Mouse (Mus musculus) v-Abl transformed pro-B cells (cell line): ENCODE data around the gene Pcif1.
"Not testable (repeated sequence)": the region's sequence is repeated elsewhere in the genome, so short reads cannot be mapped to it uniquely, and the experiment has no call there.

Source experiments
- in situ Hi-C, 2 experiments: fragments of 400-800 bp; cut with MboI; formaldehyde crosslinking; loops; one replicate each; pipeline ENCODE4 v1.15.1; 2025; ENCODE audit not compliant: unreplicated experiment in 2 of 2

The Pcif1 gene

GRCm38 (mm10) chr2:164863411-164863810 is 15.7 kb upstream of the Pcif1 start:
- in situ Hi-C loops = not testable (repeated sequence)

- in situ Hi-C loops = no loop called here
Measured at GRCm38 (mm10) chr2:164864593-164864992, 14.5 kb upstream of the Pcif1 start.

GRCm38 (mm10) chr2:164866741-164867551 is 12.2 kb upstream of the Pcif1 start:
- in situ Hi-C loops = no loop called here

GRCm38 (mm10) chr2:164867566-164867965 is 11.5 kb upstream of the Pcif1 start:
- in situ Hi-C loops = no loop called here

GRCm38 (mm10) chr2:164868491-164868890 is 10.6 kb upstream of the Pcif1 start:
- in situ Hi-C loops = no loop called here

GRCm38 (mm10) chr2:164871602-164872303 is 7.4 kb upstream of the Pcif1 start:
- in situ Hi-C loops = loop anchor here in 1 of 2 experiments (5.0 kb wide), 1 partner anchor 39 kb away; the partner anchor contains the start of genes Ctsa and Neurl2

GRCm38 (mm10) chr2:164873621-164874020 is 5.5 kb upstream of the Pcif1 start:
- in situ Hi-C loops = loop anchor here in 1 of 2 experiments (5.0 kb wide), 1 partner anchor 41 kb away; the partner anchor contains the start of genes Ctsa and Neurl2

GRCm38 (mm10) chr2:164874239-164874769 is 4.8 kb upstream of the Pcif1 start:
- in situ Hi-C loops = loop anchor here in 1 of 2 experiments (5.0 kb wide), 1 partner anchor 42 kb away; the partner anchor contains the start of genes Ctsa and Neurl2

- in situ Hi-C loops = loop anchor here in 1 of 2 experiments (5.0 kb wide), 2 partner anchors 37 to 43 kb away; partner anchors contain the start of genes Ctsa, Neurl2 and Zfp335
Measured at GRCm38 (mm10) chr2:164875648-164876047, 3.5 kb upstream of the Pcif1 start.

- in situ Hi-C loops = loop anchor here in 1 of 2 experiments (5.0 kb wide), 2 partner anchors 35 to 45 kb away; partner anchors contain the start of genes Ctsa, Neurl2 and Zfp335
Measured at GRCm38 (mm10) chr2:164877376-164878215, 1.5 kb upstream of the Pcif1 start.

- in situ Hi-C loops = loop anchor here in 1 of 2 experiments (5.0 kb wide), 2 partner anchors 34 to 46 kb away; partner anchors contain the start of genes Ctsa, Neurl2 and Zfp335
Measured at GRCm38 (mm10) chr2:164878509-164879227, 436 bp upstream of the Pcif1 start.

- in situ Hi-C loops = loop anchor here in 1 of 2 experiments (5.0 kb wide), 2 partner anchors 33 to 47 kb away; partner anchors contain the start of genes Ctsa, Neurl2 and Zfp335
Measured at GRCm38 (mm10) chr2:164879568-164880277, 619 bp downstream of the Pcif1 start.

- in situ Hi-C loops = no loop called here
Measured at GRCm38 (mm10) chr2:164882619-164883018, 3.5 kb downstream of the Pcif1 start.

GRCm38 (mm10) chr2:164885788-164886187 is 6.7 kb downstream of the Pcif1 start:
- in situ Hi-C loops = no loop called here

- in situ Hi-C loops = no loop called here
Measured at GRCm38 (mm10) chr2:164886617-164887016, 7.5 kb downstream of the Pcif1 start.

- in situ Hi-C loops = no loop called here
Measured at GRCm38 (mm10) chr2:164888996-164889395, 9.9 kb downstream of the Pcif1 start.

GRCm38 (mm10) chr2:164889960-164890359 is 10.9 kb downstream of the Pcif1 start:
- in situ Hi-C loops = no loop called here

GRCm38 (mm10) chr2:164890411-164891049 is 11.4 kb downstream of the Pcif1 start:
- in situ Hi-C loops = no loop called here
